Mouse (Mus musculus): ENCODE results near the gene Ano7. TPM values are rescaled to one million over a fixed set of nuclear protein-coding genes. Genes with fewer than 3 reads are reported as not detected.
"Not testable (repeated sequence)": the region's sequence is repeated elsewhere in the genome, so short reads cannot be mapped to it uniquely, and the experiment has no call there.

Ano7 gene
- polyA plus RNA-seq, 1 experiment from 2014 or later, result 0.39 TPM

GRCm38 (mm10) chr1:93439321-93439720 is 65.6 kb downstream of the Ano7 start:
- Histone ChIP-seq H3K27ac (ENCODE audit: low read length) (no peak overlapping the region), H3K4me3 (replicated peaks; ENCODE audit: low read length) (no peak overlapping the region), H3K27me3 (replicated peaks; ENCODE audit: control insufficient read depth, insufficient read depth, low read length) (no peaks in the 10 kb centered on the region), H3K36me3 (ENCODE audit: control insufficient read depth, insufficient read depth) (peaks cover 7% of the 10 kb centered on the region; the same call in 1 of the 2 replicates), H3K9ac (replicated peaks; ENCODE audit: low read depth, low read length) (no peak overlapping the region), H3K4me2 (ENCODE audit: low read length) (no peak overlapping the region), H3K9me3 (ENCODE audit: control insufficient read depth, low read length) (no peaks in the 10 kb centered on the region), H3K4me1 (replicated peaks; ENCODE audit: control insufficient read depth, insufficient read depth, low read length) (peaks cover under 1% of the 10 kb centered on the region)
- WGBS, result 100% methylated on average over 1 of the region's 1 CpGs
- ATAC-seq, result no peak

DNA sequence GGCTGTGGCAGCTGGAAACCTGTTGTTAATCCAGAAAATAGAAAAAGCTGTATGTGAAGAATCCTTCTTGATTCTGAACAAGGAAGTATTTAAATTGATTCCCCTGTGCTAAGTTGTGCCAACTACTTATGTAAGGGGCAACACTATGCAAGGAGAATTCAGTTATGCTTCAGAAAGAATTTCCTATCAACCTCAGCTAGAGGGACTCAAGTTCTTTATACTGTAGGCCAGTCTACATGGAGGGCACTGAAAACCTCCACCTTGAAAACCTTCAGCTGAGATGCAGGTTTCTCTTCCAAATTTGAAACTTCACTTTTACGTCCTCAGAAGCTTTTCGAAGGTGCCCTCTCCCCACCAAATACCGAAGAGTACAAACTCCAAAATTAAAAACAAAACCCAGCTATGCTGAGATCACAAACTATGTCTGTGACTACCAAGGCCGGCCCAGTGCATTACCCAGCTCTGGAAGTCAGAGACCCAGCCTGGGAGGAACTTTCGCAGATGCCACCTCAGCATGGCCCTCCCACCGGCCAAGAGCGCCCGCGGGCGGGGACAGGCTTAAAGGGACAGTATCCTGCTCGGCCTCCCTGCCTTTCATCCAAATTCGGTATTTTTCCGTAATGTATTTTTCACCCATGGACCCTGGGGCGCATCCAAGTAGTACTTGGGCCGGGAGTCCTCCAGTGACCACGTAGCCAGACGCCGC is 70.8 kb downstream of the Ano7 start:
- H3K27me3 ChIP-seq (replicated peaks; ENCODE audit: control insufficient read depth, insufficient read depth, low read length), result no peaks in the 10 kb centered on the region
- peak overlapping the region; percentile 99 for H3K4me2 ChIP-seq (ENCODE audit: low read length)
- WGBS, result 4% methylated on average over 18 of the region's 18 CpGs
- H3K9me3 ChIP-seq (ENCODE audit: control insufficient read depth, low read length), result no peaks in the 10 kb centered on the region
- peak overlapping the region; percentile 83 for H3K9ac ChIP-seq (replicated peaks; ENCODE audit: low read depth, low read length)
- peak overlapping the region; percentile 83 for H3K4me3 ChIP-seq (replicated peaks; ENCODE audit: low read length)
- peak overlapping the region; percentile 67; the same call in 1 of the 2 replicates for H3K27ac ChIP-seq (ENCODE audit: low read length)
- peak; percentile 76 for ATAC-seq
- no peaks in the 10 kb centered on the region for H3K36me3 ChIP-seq (ENCODE audit: control insufficient read depth, insufficient read depth)
- H3K4me1 ChIP-seq (replicated peaks; ENCODE audit: control insufficient read depth, insufficient read depth, low read length), result peaks cover 11% of the 10 kb centered on the region

- peak overlapping the region; percentile 83 for H3K9ac ChIP-seq (replicated peaks; ENCODE audit: low read depth, low read length)
- H3K27ac ChIP-seq (ENCODE audit: low read length), result peak overlapping the region; percentile 67
- H3K4me2 ChIP-seq (ENCODE audit: low read length), result peak overlapping the region; percentile 99
- H3K4me1 ChIP-seq (replicated peaks; ENCODE audit: control insufficient read depth, insufficient read depth, low read length), result peaks cover 11% of the 10 kb centered on the region
- no peaks in the 10 kb centered on the region for H3K36me3 ChIP-seq (ENCODE audit: control insufficient read depth, insufficient read depth)
- H3K9me3 ChIP-seq (ENCODE audit: control insufficient read depth, low read length), result no peaks in the 10 kb centered on the region
- peak overlapping the region; percentile 83 for H3K4me3 ChIP-seq (replicated peaks; ENCODE audit: low read length)
- no peaks in the 10 kb centered on the region for H3K27me3 ChIP-seq (replicated peaks; ENCODE audit: control insufficient read depth, insufficient read depth, low read length)
- WGBS, result under 1% methylated on average over 82 of the region's 84 CpGs
- ATAC-seq, result peak; percentile 94
These were observed 71.5 kb downstream of the Ano7 start for GRCm38 (mm10) chr1:93445111-93445821.

DNA sequence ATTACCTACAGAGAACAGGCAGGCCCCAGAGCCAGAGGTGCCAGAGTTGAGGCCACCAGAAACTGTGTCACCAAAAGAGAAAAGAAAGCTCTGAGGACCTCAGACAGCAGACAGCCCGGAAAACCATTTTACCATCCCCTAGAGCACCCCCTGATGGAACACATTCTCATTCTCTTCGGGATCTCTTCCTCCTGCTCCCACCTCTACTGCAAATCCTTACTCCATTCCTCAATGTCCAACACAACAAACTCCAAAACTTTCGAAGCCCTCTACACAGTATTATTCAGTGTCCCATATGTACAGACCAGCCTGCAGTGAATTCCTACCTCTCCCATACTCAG is 72.1 kb downstream of the Ano7 start:
- Histone ChIP-seq H3K9ac (replicated peaks; ENCODE audit: low read depth, low read length) (peak overlapping the region; percentile 83), H3K4me3 (replicated peaks; ENCODE audit: low read length) (peak overlapping the region; percentile 83), H3K9me3 (ENCODE audit: control insufficient read depth, low read length) (no peaks in the 10 kb centered on the region), H3K4me2 (ENCODE audit: low read length) (peak overlapping the region; percentile 99), H3K27me3 (replicated peaks; ENCODE audit: control insufficient read depth, insufficient read depth, low read length) (no peaks in the 10 kb centered on the region), H3K27ac (ENCODE audit: low read length) (no peak overlapping the region; the same call in 1 of the 2 replicates), H3K4me1 (replicated peaks; ENCODE audit: control insufficient read depth, insufficient read depth, low read length) (peaks cover 11% of the 10 kb centered on the region), H3K36me3 (ENCODE audit: control insufficient read depth, insufficient read depth) (no peaks in the 10 kb centered on the region)
- peak; percentile 22 for ATAC-seq
- 19% methylated on average over 3 of the region's 3 CpGs for WGBS

DNA sequence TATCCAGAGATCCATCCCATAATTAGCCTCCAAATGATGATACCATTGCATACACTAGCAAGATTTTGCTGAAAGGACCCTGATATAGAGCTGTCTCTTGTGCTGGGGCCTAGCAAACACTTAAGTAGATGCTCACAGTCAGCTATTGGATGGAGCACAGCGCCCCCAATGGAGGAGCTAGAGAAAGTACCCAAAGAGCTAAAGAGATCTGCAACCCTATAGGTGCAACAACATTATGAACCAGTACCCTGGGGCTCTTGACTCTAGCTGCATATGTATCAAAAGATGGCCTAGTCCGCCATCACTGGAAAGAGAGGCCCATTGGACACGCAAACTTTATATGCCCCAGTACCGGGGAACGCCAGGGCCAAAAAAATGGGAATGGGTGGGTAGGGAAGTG is 76.4 kb downstream of the Ano7 start:
- ATAC-seq; H3K36me3 ChIP-seq (ENCODE audit: control insufficient read depth, insufficient read depth); H3K9ac ChIP-seq (replicated peaks; ENCODE audit: low read depth, low read length); H3K9me3 ChIP-seq (ENCODE audit: control insufficient read depth, low read length); H3K4me2 ChIP-seq (ENCODE audit: low read length); H3K27ac ChIP-seq (ENCODE audit: low read length); H3K4me1 ChIP-seq (replicated peaks; ENCODE audit: control insufficient read depth, insufficient read depth, low read length); H3K4me3 ChIP-seq (replicated peaks; ENCODE audit: low read length); H3K27me3 ChIP-seq (replicated peaks; ENCODE audit: control insufficient read depth, insufficient read depth, low read length): not testable (repeated sequence)
- WGBS, result 85% methylated on average over 5 of the region's 5 CpGs

DNA sequence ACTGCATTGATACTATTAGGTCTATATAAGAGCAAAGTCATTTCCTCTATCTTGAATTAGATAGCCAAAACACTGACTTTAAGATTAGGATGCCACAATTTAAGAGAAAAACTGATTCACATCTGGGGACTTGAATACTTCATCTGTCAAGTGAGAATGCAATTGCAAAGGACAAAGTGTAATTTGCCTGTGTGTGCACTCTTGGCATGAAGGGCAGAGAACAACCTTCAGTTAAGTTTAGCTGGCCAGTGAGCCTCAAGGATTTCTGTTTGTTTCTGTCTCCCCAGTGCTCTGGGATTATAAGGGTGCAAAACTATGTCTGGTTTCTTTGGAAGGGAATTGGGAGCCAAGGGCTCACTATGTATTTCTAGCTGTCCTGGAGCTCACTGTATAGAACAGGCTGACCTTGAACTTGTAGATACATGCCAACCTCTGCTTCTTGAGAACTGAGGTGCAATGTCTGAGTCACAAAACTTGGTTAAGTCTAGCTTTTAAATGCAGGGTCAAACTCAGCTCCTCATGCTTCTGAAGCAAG is 80.1 kb downstream of the Ano7 start:
- H3K4me2 ChIP-seq (ENCODE audit: low read length), result no peak overlapping the region
- H3K27ac ChIP-seq (ENCODE audit: low read length), result no peak overlapping the region
- no peak for ATAC-seq
- no peaks in the 10 kb centered on the region for H3K27me3 ChIP-seq (replicated peaks; ENCODE audit: control insufficient read depth, insufficient read depth, low read length)
- H3K9ac ChIP-seq (replicated peaks; ENCODE audit: low read depth, low read length), result no peak overlapping the region
- no peaks in the 10 kb centered on the region for H3K9me3 ChIP-seq (ENCODE audit: control insufficient read depth, low read length)
- H3K36me3 ChIP-seq (ENCODE audit: control insufficient read depth, insufficient read depth), result no peaks in the 10 kb centered on the region
- H3K4me1 ChIP-seq (replicated peaks; ENCODE audit: control insufficient read depth, insufficient read depth, low read length), result no peaks in the 10 kb centered on the region
- H3K4me3 ChIP-seq (replicated peaks; ENCODE audit: low read length), result no peak overlapping the region

Small RNA genes lying within 50 kb of the gene (microRNA-seq; reads per million reads assigned to microRNA genes)
- not detected for gene Mir6345
- 0.62 reads per million for gene Mir6902

Other genes with a start within 250 kb of the Ano7 start
- gene Agxt, start 238.7 kb upstream of the Ano7 start, polyA plus RNA-seq (2015; fragmentation: Nextera tagmentation; extraction: Ambion mirVana), result not detected in 2 replicates
- 0.17 and 0.19 TPM in 2 replicates for gene 2310007B03Rik, start 213.0 kb upstream of the Ano7 start, polyA plus RNA-seq (2015; fragmentation: Nextera tagmentation; extraction: Ambion mirVana)
- gene Crocc2, start 205.2 kb upstream of the Ano7 start, polyA plus RNA-seq (2015; fragmentation: Nextera tagmentation; extraction: Ambion mirVana), result 0.30 and 0.31 TPM in 2 replicates
- 4.2 and 5.5 TPM in 2 replicates for gene Sned1, start 138.1 kb upstream of the Ano7 start, polyA plus RNA-seq (2015; fragmentation: Nextera tagmentation; extraction: Ambion mirVana)
- 34.2 and 38.4 TPM in 2 replicates for gene Mterf4, start 68.0 kb upstream of the Ano7 start, polyA plus RNA-seq (2015; fragmentation: Nextera tagmentation; extraction: Ambion mirVana)
- 61.1 and 62.7 TPM in 2 replicates for gene Ppp1r7, start 31.1 kb upstream of the Ano7 start, polyA plus RNA-seq (2015; fragmentation: Nextera tagmentation; extraction: Ambion mirVana)
- 9.3 and 9.5 TPM in 2 replicates for gene Pask, start 30.4 kb upstream of the Ano7 start, polyA plus RNA-seq (2015; fragmentation: Nextera tagmentation; extraction: Ambion mirVana)
- gene Hdlbp, start 104.9 kb downstream of the Ano7 start, polyA plus RNA-seq (2015; fragmentation: Nextera tagmentation; extraction: Ambion mirVana), result 61.6 and 62.8 TPM in 2 replicates
- gene Farp2, start 138.1 kb downstream of the Ano7 start, polyA plus RNA-seq (2015; fragmentation: Nextera tagmentation; extraction: Ambion mirVana), result 3.9 TPM in 2 replicates